Mouse (Mus musculus): ENCODE measurements at regions not wholly inside any gene's neighbourhood (a gene's known extent, or its start where the extent isn't known, plus 50 kb on each side); places are given as distances from the start of the nearest gene placed in this dataset.

GRCm38 (mm10) chr1:194330471-194330870 is 287.5 kb upstream of the Plxna2 start:
- no peak for DNase-seq

- no peak for DNase-seq
Observed at GRCm38 (mm10) chr1:194320320-194321036, 297.5 kb upstream of the Plxna2 start.

DNA sequence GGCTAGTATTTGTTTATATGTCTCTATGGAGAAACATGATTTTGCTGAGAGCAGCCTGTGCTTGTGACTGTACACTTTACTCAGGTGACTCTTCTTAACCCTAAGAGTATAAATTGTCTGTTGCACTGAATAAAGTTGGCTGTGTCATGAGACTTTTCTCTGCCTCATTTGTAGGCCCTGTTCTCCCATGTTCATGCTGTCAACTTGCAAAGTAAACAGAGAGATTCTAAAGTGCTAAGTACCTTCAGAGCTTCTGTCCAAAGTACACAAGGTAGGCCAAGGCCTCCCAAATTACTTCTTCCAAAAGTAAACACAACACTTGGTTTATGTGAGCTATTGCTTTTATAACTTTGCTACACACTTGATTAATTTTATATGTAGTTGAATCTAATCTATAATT is 299.7 kb upstream of the Plxna2 start:
- no peak for DNase-seq

DNA sequence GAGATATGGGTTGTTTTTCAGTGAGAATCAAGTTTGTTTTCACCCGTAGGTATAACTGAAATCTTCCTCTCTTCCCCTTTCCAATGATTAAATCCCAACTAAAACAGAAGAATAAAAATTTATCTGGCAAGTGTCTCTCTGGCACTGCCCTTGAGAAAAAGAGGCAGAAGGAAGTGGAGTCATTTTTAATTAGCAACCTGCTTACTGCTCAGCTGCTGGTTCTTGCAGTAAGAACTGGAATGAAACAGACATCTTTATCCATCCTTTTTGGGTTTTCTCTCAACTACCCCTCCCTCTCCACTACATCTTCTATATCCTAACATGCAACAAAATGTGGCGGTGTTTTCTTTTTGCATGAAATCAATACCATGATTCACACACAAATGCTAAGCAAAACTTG is 302.4 kb upstream of the Plxna2 start:
- DNase-seq: no peak

GRCm38 (mm10) chr1:194310373-194310772 is 307.6 kb upstream of the Plxna2 start:
- DNase-seq: no peak

DNA sequence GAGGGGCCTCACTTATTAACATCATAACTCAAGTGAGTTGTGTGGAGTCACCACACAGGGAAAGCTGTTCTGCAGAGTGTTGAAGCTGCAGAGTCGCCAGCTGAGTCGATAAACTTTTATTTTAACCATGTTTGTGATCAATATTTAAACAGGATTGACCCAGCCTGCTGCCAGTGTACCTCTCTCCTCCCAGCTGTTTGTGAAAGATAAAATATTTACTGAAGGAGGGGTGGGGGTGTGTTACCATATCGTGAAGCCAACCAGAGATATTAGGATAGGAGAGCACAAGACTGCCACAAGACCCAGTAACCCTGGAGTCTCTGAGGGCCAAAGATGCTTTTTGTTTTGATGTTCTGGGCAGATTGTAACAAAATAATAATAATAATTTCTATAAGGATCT is 309.4 kb upstream of the Plxna2 start:
- DNase-seq: no peak

- DNase-seq: no peak
Observed at GRCm38 (mm10) chr1:194303951-194304350, 314.1 kb upstream of the Plxna2 start.

DNA sequence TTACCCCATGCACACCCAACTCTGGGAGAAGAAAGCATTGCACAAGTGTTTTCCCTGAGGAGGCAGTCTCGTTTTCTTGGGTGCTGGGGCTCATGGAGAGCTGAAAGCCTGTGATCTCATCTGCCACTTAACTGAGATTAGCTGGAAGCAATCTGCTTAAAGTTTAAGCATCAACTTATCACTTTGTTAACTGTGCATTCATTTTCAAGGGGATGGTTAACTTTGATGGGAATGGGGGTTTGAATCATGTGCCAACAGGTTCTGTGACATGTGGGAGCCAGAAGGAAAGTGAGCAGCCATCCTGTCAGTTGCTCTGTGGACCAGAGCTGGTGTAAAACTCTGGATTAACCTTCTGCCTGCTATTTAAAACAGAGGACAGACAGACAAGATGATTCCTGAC is 315.2 kb upstream of the Plxna2 start:
- DNase-seq: no peak

DNA sequence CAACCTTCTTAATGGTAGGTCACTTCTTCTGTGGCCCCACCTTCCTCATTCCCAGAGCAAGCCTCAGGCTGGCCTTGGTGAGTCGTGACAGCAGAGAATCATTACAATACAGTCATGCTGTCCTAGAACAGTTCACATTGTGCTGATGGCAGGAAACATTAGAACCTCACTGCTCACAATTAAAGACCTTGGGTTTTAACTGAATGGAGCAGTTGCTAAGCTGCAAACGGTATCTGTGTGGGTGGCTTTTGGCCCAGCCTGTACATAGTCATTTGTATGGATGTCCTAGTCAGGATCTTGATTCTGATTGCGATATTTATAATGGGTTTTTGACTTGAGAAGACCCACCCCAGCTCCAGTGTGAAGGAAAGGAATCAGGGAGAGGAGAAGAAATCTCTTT is 336.1 kb upstream of the Plxna2 start:
- no peak for DNase-seq

DNA sequence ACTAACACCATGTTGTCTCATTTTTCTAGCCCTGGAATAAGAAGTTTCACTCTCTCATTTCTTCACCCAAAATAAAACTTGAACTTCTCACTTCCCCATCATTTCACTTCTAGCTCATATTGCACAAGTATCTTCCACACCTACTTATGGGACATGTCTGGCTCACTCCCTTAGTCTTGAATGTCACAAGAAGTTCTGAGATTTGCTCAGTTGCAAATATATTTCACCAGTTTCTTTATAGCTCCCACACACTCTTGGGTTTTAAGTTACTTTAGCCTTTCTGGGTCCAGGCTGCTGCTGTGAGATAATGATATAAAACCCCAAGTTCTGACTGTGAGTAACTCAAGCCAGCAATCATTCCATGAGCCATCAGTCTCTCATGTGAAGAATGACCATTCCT is 350.0 kb upstream of the Plxna2 start:
- DNase-seq: no peak

- no peak for DNase-seq
Observed at GRCm38 (mm10) chr1:194262374-194262773, 355.6 kb upstream of the Plxna2 start.

DNA sequence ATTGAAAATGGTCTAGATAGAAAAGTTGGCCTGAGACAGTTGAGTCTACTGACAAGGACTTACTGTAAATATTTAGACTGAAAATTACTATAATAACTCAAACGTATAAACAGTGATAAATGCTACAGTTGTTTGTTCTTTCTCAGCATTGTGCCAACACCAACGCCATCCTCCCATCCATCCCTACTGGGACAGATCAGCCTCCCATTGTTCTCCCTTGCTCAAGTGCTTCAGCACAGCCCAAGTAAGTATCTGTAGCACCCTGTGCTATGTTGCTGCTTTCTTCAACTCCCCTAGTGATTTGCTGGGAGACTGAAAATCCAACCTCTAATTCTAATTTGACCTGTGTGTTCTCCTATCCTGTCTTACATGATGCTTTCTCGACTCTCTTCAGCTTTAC is 358.1 kb upstream of the Plxna2 start:
- DNase-seq: no peak

DNA sequence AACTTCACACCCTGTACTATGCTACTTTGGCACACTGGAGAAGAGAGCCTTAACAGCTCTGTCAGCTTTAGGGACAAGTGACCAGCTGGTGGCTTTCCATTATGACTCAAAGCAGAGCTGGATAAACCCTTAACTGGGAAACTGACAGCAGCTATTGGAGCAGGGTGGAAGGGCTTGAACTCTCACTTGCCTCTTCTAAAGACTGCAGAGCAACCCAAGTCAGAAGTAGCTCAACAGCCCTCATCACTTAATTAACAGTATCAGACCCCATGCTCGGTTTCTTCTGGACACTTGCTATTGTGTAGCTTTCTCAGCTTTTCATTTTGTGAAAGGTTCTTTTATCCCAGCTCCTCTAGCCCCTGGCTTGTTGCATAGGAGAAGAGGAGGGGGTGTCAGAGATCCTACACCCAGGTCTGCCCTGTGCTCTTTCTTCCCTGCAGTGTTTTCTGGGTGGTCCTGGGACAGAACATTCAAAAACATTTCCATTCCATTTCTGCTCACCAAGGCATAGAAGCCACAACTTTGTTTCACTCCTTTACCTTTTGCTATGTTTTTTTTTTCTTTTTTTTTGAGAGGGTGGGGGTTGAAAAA is 373.1 kb upstream of the Plxna2 start:
- DNase-seq: no peak

GRCm38 (mm10) chr1:194241111-194241510 is 376.9 kb upstream of the Plxna2 start:
- DNase-seq: no peak

- DNase-seq: no peak
Observed at GRCm38 (mm10) chr1:194231206-194231605, 386.8 kb upstream of the Plxna2 start.

DNA sequence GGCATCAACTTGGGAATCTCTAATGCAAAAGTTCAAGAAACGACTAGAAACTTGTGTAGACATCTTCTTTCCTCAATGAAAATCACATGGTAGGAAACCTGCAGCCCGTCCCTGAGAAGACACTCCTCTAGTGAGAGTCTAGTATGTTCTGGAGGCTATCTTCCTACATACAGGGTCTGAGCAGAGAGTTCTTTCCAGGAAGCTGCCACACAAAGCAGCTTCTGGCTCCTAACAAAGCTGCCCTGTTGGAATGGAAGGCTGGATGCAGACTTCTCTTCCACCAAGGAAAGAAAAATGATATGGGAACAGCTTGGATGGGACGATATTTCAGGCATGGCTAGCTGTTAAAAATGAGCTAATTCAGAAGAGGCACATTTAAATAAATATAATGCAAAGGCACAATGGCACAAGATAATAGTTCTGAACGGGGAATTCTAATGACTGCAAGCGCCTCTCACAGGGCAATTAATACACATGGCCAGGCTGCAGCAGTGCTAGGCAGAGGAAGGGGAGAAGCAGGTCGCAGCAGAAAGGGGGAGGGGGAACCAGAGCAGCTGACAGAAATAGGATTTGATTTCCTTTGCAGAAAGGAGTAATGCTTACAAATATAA is 391.4 kb upstream of the Plxna2 start:
- no peak for DNase-seq

DNA sequence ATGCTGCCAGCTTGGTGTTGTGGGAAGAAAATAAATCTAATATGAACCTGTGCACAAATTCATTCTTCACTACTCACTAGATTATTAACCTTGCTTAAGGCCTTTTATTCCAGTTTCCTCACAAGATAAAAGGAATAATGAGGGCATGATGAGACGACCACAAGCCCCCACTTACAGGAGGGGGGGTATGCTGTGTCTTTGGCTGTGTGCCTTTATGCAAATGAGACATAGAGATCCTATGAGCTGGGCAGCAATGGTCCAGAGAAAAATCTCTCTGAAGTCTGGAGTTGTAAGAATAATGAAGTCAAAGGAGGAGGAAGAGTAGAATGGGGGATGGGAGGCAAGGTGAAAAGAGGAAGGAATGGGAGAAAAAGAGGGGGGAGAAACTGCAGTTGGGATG is 392.2 kb upstream of the Plxna2 start:
- DNase-seq: no peak

- no peak for DNase-seq
Observed at GRCm38 (mm10) chr1:194224046-194224445, 394.0 kb upstream of the Plxna2 start.

DNA sequence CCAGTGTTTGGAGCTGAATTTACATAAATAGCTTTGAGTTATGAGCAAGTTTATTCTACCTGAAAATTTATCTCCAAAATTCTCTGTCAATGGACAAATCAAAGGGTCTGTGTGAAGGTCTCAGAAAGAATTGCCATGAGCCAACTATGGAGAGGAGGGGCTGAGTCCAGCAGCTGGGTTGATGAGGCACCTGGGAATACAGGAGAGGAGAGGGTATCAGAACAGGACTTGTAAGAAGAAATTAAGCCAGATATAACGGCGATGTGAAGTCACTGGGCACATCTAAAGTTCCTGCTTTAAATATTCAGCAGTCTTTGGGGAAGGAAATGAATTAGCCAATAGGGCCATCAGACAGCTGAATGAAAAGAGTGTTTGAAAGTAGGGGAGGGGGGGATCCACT is 394.4 kb upstream of the Plxna2 start:
- no peak for DNase-seq

- peak; percentile 7 to 14 for DNase-seq
Observed at GRCm38 (mm10) chr1:194223015-194223414, 395.0 kb upstream of the Plxna2 start.

- no peak for DNase-seq
Observed at GRCm38 (mm10) chr1:194208034-194209000, 409.7 kb upstream of the Plxna2 start.

DNA sequence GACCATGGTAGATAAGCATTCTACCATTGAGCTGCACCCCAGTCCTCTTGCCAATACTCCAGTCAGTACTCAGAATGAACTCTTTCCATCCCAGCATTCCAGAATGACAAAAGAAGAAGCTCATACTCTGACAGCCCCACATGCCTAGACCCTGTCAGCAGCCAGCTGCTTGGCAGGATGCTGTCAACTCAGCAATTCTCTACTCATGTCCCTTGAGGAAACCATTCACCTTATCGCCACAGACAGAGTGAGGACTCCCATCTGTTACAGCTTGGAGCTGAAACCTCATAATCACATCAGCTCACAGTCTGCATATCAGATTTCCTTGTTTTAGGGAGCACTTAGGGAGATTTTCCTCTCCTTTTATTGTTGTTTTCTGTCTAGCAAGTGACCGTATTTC is 420.5 kb upstream of the Plxna2 start:
- DNase-seq: no peak

GRCm38 (mm10) chr1:194182293-194182692 is 435.7 kb upstream of the Plxna2 start:
- no peak for DNase-seq

All from thymus, adult 18-20 months (tissue).